Mouse (Mus musculus): ENCODE data around the gene Cnot9. TPM values are rescaled to one million over a fixed set of nuclear protein-coding genes. Genes with fewer than 3 reads are reported as not detected.

The Cnot9 gene
- polyA plus RNA-seq (2015; fragmentation: Nextera tagmentation; extraction: Ambion mirVana): 23.2 and 23.3 TPM in 2 replicates

DNA sequence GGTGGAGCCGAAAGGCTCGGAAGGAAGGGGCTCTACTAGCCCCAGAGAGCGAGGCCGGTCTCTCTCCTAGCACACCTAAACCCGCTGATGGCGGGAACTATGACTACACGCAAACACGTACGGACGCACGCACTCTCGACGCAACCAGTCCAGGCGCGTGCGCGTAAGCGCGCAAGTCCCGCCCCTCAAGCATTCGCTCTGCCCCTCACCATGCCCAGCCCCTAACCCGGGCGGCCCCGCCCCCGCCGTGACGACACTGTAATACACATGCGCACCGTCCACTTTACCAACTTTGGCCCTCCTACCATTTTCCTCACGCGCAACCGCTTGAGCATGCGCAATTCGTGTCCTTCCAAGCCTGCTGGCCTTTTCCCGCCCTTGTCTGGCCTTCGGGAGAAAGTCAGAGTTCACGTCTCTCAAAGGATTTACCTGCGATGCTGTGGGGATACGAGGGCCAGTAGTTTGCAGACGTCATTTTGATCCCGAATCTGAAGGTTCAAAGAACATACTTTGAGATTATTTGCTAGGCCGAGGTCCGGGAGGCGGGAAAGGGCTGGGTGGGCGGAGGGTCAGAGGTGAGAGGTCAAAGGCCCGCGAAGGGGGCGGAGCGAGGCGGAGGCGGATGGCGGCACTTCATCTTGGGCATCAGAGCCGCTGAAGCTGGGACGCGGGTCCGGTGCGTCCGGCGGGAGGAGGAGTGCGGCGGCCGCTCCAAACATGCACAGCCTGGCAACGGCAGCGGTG, at the start of gene Cnot9:
Cnot9 (plus strand) TSS at position 338 of the 744 bp plus-strand sequence.
- H3K4me1 ChIP-seq (ENCODE audit: insufficient read depth): peaks cover 22% of the 10 kb centered on the region
- TF ChIP-seq CTCF (IDR thresholded peaks at IDR 0.05; ENCODE audit: low read depth) (no peak), EP300 (IDR thresholded peaks at IDR 0.05; ENCODE audit: low read depth) (peak; percentile 78; the same call in 1 of the 2 replicates)

GRCm38 (mm10) chr1:74460273-74460672, 45.6 kb upstream of the Cnot9 start:
- H3K9ac ChIP-seq (replicated peaks): no peak overlapping the region
- no peak for ATAC-seq
- H3K27me3 ChIP-seq (ENCODE audit: insufficient read depth, low read length): no peaks in the 10 kb centered on the region
- DNase-seq: peak; percentile 46
- no peak overlapping the region for H3K27ac ChIP-seq (ENCODE audit: low read depth)
- no peak overlapping the region for H3K4me3 ChIP-seq (ENCODE audit: low read depth, low read length)
- H3K9me3 ChIP-seq (ENCODE audit: low read length): no peaks in the 10 kb centered on the region
- TF ChIP-seq EP300 (IDR thresholded peaks at IDR 0.05; ENCODE audit: low read depth) (no peak), CTCF (IDR thresholded peaks at IDR 0.05; ENCODE audit: low read depth) (peak; percentile 71)
- WGBS (ENCODE audit: insufficient replicate concordance): 78% methylated on average over 2 of the region's 2 CpGs
- H3K4me1 ChIP-seq (ENCODE audit: insufficient read depth): no peaks in the 10 kb centered on the region
- no peak overlapping the region for H3K4me2 ChIP-seq (ENCODE audit: low read depth, low read length)
- peaks cover 49% of the 10 kb centered on the region for H3K36me3 ChIP-seq (replicated peaks; ENCODE audit: insufficient read depth, low read length)

More for the DNA sequence above, at the start of gene Cnot9:
- no peaks in the 10 kb centered on the region for H3K27me3 ChIP-seq (ENCODE audit: insufficient read depth, low read length)
- peak within 1 kb of the TSS; percentile 97 for H3K9ac ChIP-seq (replicated peaks)
- peaks cover 6% of the 10 kb centered on the region; the same call in 1 of the 2 replicates for H3K36me3 ChIP-seq (replicated peaks; ENCODE audit: insufficient read depth, low read length)
- peak; percentile 98 for ATAC-seq
- peak within 1 kb of the TSS; percentile 90 for H3K4me2 ChIP-seq (ENCODE audit: low read depth, low read length)
- DNase-seq: peak; percentile 100
- no peaks in the 10 kb centered on the region for H3K9me3 ChIP-seq (ENCODE audit: low read length)
- H3K27ac ChIP-seq (ENCODE audit: low read depth): peak within 1 kb of the TSS; percentile 93
- under 1% methylated on average over 64 of the region's 64 CpGs for WGBS (ENCODE audit: insufficient replicate concordance)
- peak within 1 kb of the TSS; percentile 94 for H3K4me3 ChIP-seq (ENCODE audit: low read depth, low read length)

GRCm38 (mm10) chr1:74485792-74486191, 20.1 kb upstream of the Cnot9 start:
- Histone ChIP-seq H3K4me3 (ENCODE audit: low read depth, low read length) (no peak overlapping the region), H3K4me2 (ENCODE audit: low read depth, low read length) (no peak overlapping the region), H3K27me3 (ENCODE audit: insufficient read depth, low read length) (no peaks in the 10 kb centered on the region), H3K9me3 (ENCODE audit: low read length) (no peaks in the 10 kb centered on the region), H3K9ac (replicated peaks) (no peak overlapping the region), H3K36me3 (replicated peaks; ENCODE audit: insufficient read depth, low read length) (peaks cover 60% of the 10 kb centered on the region), H3K27ac (ENCODE audit: low read depth) (no peak overlapping the region), H3K4me1 (ENCODE audit: insufficient read depth) (no peaks in the 10 kb centered on the region)
- no peak for DNase-seq
- 95% methylated on average over 5 of the region's 5 CpGs for WGBS (ENCODE audit: insufficient replicate concordance)
- no peak for ATAC-seq
- TF ChIP-seq CTCF (IDR thresholded peaks at IDR 0.05; ENCODE audit: low read depth) (no peak), EP300 (IDR thresholded peaks at IDR 0.05; ENCODE audit: low read depth) (no peak)

GRCm38 (mm10) chr1:74501106-74501505, 4.8 kb upstream of the Cnot9 start:
- DNase-seq: no peak
- 44% methylated on average over 1 of the region's 1 CpGs for whole genome bisulfite sequencing (ENCODE audit: insufficient replicate concordance)
- TF ChIP-seq EP300 (IDR thresholded peaks at IDR 0.05; ENCODE audit: low read depth) (no peak), CTCF (IDR thresholded peaks at IDR 0.05; ENCODE audit: low read depth) (no peak)

GRCm38 (mm10) chr1:74505393-74505720, 501 bp upstream of the Cnot9 start:
- Histone ChIP-seq H3K9ac (replicated peaks) (peak overlapping the region; percentile 65), H3K27me3 (ENCODE audit: insufficient read depth, low read length) (no peaks in the 10 kb centered on the region), H3K27ac (ENCODE audit: low read depth) (peak overlapping the region; percentile 73), H3K4me1 (ENCODE audit: insufficient read depth) (peaks cover 22% of the 10 kb centered on the region), H3K4me3 (ENCODE audit: low read depth, low read length) (peak overlapping the region; percentile 94), H3K36me3 (replicated peaks; ENCODE audit: insufficient read depth, low read length) (peaks cover 6% of the 10 kb centered on the region; the same call in 1 of the 2 replicates), H3K9me3 (ENCODE audit: low read length) (no peaks in the 10 kb centered on the region), H3K4me2 (ENCODE audit: low read depth, low read length) (peak overlapping the region; percentile 90)
- TF ChIP-seq CTCF (IDR thresholded peaks at IDR 0.05; ENCODE audit: low read depth): no peak
- TF ChIP-seq EP300 (IDR thresholded peaks at IDR 0.05; ENCODE audit: low read depth): no peak
- DNase-seq (no peak), ATAC-seq (peak; percentile 35)
- WGBS (ENCODE audit: insufficient replicate concordance): under 1% methylated on average over 22 of the region's 22 CpGs

More at GRCm38 (mm10) chr1:74501106-74501505, 4.8 kb upstream of the Cnot9 start:
- Histone ChIP-seq H3K4me3 (ENCODE audit: low read depth, low read length) (no peak overlapping the region), H3K36me3 (replicated peaks; ENCODE audit: insufficient read depth, low read length) (peaks cover 4% of the 10 kb centered on the region; the same call in 1 of the 2 replicates), H3K27ac (ENCODE audit: low read depth) (no peak overlapping the region), H3K4me2 (ENCODE audit: low read depth, low read length) (no peak overlapping the region), H3K9me3 (ENCODE audit: low read length) (no peaks in the 10 kb centered on the region), H3K9ac (replicated peaks) (no peak overlapping the region), H3K27me3 (ENCODE audit: insufficient read depth, low read length) (no peaks in the 10 kb centered on the region), H3K4me1 (ENCODE audit: insufficient read depth) (peaks cover 10% of the 10 kb centered on the region; the same call in 1 of the 2 replicates)
- ATAC-seq: no peak

- DNase-seq (peak; percentile 77), ATAC-seq (peak; percentile 41)
- Histone ChIP-seq H3K9ac (replicated peaks) (peak overlapping the region; percentile 97), H3K36me3 (replicated peaks; ENCODE audit: insufficient read depth, low read length) (peaks cover 6% of the 10 kb centered on the region; the same call in 1 of the 2 replicates), H3K4me3 (ENCODE audit: low read depth, low read length) (peak overlapping the region; percentile 94), H3K4me1 (ENCODE audit: insufficient read depth) (peaks cover 22% of the 10 kb centered on the region), H3K27me3 (ENCODE audit: insufficient read depth, low read length) (no peaks in the 10 kb centered on the region), H3K9me3 (ENCODE audit: low read length) (no peaks in the 10 kb centered on the region), H3K27ac (ENCODE audit: low read depth) (peak overlapping the region; percentile 93), H3K4me2 (ENCODE audit: low read depth, low read length) (peak overlapping the region; percentile 90)
- WGBS (ENCODE audit: insufficient replicate concordance): under 1% methylated on average over 34 of the region's 34 CpGs
- TF ChIP-seq EP300 (IDR thresholded peaks at IDR 0.05; ENCODE audit: low read depth) (no peak), CTCF (IDR thresholded peaks at IDR 0.05; ENCODE audit: low read depth) (no peak)
These were observed 618 bp downstream of the Cnot9 start for GRCm38 (mm10) chr1:74506471-74506881.
